Mouse (Mus musculus): ENCODE measurements around the gene Hoxd10.

The Hoxd10 gene

DNA sequence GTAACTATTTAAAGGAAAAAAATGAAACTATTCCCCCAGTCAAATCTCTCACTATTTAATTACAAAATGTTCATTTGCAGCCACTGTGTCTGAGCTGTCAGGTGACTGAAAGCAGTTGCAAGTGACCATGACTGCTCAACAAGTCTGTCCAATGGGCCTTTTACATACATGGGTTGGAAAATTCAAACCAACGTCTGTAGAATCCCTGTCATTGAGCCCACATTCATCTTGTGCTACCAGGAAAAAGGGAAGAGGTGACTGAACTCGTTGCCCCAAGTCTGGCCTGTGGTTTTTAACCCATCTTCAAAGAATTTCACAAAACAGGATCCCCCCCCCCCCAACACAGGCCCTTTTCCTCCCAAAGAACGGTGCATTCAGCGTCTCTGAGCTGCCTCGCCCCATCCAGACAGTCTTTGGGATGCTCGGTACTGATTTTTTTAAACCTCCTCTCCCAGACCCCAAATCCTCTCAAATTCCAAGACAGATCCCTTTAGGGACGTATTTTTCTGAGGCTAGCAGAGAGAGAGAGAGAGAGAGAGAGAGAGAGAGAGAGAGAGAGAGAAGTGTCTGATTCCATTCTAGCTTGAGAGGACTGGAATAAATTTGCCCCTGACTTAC lies 4.2 kb downstream of the Hoxd10 start:
- DNase-seq (ENCODE audit: low spot score), result no peak

DNA sequence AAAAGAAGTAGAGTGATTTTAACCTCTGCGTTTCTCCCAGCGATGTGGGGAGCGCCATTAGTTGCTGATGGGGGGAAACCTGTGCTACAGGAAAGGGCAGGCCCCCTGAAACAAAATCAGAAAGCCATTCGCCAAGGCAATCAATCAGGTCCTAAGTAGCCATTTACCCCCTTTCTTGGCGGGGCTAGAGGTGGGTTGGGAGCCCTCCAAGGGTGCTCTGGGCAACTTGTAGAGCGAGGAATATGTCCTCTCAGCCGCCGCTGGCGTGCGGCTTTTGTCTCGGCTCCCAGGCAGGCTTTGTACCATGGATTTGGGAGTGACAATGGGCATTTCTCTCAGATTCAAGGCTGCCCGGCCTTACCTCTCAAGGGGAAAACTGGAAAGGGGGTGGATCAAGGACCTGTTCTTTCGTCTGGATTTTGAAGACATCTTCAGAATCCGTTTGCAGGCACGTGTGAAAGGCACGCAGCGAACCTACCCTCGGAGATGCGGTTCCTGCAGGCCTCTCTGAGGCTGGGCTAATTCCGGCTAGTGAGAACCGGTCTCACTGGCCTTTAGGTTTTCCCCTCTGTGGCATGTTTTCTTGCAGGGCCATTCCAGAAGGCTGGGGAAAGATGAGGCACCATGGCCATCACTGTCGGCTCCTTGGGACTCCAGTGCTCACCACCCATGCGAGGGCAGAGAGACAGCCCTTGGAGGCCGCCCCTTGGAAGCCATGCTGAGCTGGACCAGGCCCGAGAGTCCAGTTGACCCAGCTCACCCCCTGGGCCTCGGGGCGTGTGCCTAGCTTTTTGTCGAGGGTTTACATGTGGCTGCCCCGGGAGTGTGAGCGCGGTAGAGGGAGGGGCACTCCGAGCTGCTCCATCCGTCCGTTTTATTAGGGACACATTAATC lies 5.0 kb downstream of the Hoxd10 start:
- DNase-seq (ENCODE audit: low spot score), result no peak

DNA sequence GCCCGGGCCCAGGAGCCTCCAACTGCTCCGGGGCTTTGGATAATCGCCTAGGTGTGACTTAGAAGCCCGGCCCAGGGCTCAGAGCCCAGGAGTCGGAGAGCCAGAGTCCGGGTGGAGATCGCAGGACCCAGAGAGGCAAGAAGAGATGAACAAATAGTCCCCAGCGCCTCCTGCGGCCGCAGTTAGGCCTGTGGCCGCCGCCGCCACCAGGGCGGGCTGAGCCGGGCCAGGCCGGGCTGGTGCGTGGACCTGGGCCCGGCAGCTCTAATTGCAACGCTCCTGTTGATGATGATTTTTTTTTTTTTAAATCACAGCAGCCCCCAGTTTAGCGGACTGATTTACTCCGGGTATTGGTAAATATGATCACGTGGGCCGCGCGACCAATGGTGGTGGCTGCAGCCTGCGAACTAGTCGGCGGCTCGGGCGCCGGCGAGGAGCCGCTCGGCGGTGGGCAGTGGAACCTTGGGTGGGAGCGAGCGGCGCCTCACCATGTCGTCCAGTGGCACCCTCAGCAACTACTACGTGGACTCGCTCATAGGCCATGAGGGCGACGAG lies 5.9 kb downstream of the Hoxd10 start, which contains the start of gene Hoxd9:
Hoxd9 (plus strand) TSS at position 161 of the 555 bp plus-strand sequence.
- DNase-seq (ENCODE audit: low spot score), result no peak

DNA sequence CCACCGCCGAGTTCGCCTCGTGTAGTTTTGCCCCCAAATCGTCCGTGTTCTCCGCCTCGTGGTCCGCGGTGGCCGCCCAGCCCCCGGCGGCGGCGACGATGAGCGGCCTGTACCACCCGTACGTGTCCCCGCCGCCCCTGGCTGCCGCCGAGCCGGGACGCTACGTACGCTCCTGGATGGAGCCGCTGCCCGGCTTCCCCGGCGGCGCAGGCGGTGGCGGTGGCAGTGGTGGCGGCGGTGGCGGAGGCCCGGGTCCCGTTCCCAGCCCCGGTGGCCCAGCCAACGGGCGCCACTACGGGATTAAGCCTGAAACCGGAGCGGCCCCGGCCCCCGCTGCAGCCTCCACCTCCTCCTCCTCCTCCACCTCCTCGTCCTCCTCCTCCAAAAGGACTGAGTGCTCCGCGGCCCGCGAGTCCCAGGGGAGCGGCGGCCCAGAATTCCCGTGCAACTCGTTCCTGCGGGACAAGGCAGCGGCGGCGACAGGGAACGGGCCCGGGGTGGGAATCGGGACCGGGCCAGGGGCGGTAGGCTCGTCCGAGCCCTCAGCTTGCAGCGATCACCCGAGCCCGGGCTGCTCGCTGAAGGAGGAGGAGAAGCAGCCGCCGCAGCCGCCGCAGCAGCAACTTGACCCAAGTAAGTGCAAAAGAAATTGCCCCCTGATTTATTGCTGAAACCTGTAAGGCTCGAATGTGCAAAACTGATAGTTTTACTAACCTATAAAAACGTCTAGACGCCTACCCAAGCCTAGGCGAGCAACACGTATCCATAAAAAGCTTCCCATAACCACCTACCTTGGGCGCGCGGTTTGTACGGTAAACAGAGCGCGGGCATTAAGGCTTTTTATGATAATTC lies 6.7 kb downstream of the Hoxd10 start:
- no peak for DNase-seq (ENCODE audit: low spot score)

DNA sequence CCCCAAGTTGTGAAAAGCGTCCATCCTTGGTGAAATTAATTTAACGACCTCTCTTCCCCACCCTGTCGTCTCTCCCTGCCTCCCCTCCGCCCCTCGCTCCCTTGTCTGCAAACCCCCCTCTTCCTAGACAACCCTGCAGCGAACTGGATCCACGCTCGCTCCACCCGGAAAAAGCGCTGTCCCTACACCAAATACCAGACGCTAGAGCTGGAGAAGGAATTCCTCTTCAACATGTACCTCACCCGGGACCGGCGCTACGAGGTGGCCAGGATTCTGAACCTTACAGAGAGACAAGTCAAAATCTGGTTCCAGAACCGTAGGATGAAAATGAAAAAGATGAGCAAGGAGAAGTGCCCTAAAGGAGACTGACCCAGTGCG lies 7.3 kb downstream of the Hoxd10 start:
- no peak for DNase-seq (ENCODE audit: low spot score)

DNA sequence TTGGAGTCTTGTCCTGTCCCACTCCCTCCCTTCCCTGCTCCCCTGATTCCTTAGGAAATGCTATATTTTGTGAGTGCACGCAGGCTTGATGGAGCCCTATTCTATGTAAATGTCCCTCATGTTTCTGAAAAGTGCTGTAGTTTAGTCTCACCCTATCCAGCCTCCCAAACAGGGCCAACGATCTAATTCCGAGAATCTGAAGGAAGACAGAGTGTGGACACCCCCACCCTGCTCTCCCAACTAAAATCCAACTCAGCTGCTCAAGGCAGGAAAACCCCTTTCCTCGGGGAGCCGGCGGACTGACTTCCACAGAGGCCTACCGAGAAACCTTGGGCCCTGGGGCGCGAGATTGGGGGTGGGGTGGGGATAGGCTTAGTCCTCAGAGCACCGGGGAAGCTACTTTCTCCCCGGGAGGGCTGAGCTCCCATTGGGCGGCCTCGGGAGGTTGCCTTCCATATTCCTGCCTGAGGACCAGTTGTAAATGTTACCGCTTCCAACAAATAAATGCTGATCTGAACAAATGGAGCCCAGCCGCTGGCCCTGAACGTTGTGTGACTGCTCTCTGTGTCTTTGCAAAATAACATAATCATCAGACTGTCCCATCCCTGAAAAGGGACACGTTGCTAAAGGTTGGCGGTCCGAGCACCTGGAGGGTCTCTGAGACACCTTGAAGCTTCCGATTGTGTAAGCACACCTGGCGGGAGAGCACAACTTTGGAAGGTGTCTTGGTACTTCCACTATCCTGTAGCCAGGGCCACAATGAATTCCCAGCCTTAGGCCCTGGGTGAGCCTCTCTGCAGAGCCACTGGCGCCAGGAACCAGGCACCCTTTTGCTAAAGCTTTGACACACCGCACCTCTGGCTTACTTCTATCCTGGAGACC lies 8.2 kb downstream of the Hoxd10 start:
- no peak for DNase-seq (ENCODE audit: low spot score)

DNA sequence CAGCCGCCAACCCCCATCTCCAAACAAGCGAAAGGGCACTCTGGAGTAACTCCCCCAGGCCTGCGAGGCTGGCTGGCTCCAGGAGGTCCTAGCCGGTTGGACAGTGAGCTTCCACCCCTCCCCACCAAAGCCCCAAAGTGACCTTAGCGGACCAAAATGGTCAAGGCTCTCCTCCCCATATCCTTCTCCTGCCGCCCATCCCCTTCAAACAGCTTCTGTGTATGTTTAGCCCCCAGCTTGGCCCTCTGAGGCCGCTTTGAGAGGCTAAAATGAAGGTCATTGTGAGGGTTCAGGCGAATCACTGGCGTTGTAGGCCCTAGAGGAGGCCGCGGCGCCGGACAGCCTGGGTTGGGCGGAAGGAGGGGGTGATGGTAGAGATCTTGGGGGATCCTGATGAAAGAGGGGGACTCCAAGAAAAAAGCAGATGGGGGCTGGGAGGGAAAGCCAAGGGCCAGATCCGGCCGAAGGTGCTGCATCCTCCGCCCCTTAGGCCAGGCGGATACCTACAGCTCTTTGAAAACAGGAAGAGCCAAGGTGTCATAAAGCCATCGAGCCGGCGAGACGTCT lies 8.9 kb downstream of the Hoxd10 start:
- no peak for DNase-seq (ENCODE audit: low spot score)

DNA sequence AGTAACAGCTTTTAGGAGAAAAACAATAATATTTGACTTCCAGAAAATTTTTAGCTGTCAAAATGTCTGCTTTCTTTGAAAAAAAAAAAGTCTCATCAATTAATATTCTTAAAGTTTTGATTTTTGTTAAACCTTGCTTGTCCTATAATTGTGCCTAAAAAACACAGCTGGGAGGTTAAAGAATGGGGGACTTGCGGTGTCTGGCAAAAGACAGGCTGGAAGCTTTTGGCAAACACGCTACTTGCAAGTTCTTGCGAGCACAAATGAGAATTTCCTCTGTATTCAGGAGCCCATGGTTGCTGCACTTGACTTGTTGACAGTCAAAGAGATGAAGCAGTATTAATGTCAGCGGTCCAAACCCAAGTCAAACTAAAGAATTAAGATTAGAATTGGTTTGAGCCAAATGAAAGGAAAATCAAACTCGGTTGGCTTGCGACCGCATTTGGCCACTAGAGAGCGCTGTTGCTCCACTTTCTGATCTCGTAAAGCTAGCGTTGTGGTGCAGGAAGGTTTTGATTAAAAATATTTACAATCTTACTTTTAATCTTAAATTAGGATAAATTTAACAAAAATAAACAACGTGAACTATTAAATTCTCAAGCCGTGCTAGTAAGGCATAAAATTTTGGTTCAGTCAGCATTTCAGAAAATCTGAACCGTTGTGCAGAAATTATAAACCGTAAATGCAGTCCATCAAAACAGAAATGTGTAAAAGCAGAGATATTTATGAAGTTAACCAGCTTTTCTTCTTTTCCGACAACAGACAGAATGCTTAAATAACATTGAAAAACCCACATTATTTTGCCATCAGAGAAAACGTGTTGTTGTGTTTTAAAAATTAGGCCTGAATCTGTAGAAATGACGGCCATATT lies 10.5 kb downstream of the Hoxd10 start:
- DNase-seq (ENCODE audit: low spot score), result no peak

DNA sequence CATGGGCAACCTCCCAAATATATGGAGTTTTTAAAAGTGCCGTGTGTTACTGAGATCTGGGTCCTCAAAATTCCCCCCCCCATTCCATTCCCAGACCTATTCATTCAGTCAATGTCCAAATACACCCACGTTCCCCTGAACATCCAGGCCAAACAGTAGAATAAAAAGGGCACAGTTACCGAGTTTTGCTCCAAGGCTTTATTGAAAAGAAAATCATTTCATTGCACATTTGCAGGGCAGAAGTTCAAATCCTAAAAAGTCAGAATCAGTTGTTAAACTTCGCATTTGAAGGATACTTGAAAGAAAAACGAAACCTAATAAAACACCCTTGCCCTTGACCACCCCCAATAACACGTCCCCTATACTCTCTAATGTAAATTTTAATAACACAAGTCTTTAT lies 11.1 kb downstream of the Hoxd10 start:
- no peak for DNase-seq (ENCODE audit: low spot score)

DNA sequence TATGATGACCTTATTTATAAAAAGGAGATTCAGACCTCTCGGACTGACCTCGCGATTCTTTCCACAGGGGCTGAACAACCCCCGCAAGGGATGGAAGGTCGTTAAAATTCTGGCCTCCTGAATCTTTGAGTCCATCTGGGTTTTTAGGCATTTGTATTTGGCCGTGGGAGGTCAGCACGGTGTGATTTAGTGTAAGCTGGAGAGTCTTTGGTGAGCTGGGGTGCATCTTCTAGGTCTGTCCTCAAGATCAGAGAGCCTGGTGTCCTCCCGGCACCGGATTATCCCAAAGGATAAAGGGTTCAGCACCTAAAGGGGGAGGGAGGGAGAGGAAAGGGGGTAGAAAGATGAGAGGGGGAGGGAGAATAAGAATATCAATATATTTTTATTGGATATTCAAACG lies 11.6 kb downstream of the Hoxd10 start:
- no peak for DNase-seq (ENCODE audit: low spot score)

DNA sequence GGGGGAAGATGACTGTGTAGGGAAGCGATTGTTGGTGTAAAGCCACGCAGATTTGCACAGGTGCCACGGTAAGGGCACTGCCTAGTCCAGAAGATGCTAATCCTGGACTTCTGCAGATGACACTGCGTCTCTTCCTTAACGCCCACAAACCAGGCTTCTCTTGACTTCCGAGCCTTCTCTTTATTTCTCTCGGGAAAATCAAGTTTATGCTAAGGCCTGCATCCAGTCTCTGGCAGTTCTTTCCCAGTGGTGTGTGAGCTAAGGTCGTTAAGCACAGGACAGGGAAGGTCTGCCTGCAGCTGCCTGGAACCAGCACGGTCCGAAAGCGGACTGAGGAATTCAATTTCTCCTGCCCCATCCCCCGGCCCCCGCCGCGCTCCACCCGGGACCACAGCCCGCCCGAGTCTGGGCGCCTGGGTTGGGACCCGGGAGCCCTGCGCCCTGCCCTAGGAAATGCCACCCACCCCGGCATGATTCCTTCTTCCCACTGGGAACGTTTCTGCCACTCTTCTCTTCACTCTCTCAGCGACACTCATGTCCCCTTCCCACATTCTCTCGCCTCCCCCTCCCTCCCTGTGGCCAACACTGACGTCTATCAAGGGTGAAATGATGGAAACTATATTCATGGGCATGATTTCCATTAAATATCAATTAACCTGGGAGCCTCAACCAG lies 12.1 kb downstream of the Hoxd10 start:
- DNase-seq (ENCODE audit: low spot score), result no peak

DNA sequence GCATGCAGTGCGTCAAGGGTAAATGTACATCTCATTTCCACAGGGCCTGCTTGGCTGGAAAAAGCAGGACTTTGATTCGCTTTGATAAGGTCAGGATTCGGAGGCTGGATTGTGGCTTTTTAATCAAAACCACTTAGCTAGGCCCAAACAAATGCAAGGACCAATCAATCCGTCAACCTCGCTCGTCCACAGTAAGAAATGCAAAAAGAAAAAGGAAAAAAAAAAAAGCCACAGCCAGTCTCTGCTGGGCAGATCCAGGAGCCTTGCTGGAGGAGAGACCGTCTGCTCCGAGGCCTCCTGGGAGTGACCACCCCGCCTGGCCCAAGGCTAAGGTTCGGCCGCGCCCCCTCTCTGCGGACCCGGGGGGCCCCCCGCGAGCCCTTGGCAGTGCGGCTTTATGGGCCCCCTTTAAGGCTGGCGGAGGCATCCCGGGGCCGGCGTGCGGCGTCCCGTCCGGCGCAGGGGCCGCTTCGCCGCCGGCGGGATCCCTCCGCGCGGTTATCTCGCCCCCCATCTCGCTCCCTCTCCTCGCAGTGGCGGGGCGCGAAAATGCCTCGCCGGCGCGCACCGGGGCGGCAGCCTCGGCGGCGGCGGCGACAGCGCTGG lies 12.8 kb downstream of the Hoxd10 start, which contains the start of gene Hoxd8:
Hoxd8 (plus strand) TSS at position 223 of the 606 bp plus-strand sequence.
- no peak for DNase-seq (ENCODE audit: low spot score)

DNA sequence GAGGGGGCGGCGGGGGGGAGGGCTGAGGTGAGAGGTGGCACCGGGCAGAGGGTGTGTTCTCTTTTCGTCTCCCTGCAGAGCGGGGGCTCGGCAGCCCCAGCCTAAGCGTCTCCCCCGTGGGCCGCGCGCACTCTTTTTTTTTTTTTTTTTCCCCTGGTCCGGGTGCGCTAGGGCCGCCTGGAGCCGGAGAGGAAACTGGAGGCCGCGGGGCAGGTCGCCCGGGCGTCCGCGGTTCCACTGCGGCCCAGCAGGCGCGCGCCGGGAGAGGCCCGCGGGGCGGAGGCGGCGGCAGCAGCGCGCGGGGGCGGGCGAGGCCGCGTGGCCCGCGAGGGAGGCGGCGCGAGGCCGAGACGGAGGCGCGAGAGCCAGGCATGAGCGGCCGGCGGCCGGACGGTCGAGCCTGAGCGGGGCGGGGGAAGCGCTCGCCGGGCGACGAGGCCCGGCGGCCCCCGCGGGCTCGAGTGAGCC lies 13.3 kb downstream of the Hoxd10 start:
- no peak for DNase-seq (ENCODE audit: low spot score)

DNA sequence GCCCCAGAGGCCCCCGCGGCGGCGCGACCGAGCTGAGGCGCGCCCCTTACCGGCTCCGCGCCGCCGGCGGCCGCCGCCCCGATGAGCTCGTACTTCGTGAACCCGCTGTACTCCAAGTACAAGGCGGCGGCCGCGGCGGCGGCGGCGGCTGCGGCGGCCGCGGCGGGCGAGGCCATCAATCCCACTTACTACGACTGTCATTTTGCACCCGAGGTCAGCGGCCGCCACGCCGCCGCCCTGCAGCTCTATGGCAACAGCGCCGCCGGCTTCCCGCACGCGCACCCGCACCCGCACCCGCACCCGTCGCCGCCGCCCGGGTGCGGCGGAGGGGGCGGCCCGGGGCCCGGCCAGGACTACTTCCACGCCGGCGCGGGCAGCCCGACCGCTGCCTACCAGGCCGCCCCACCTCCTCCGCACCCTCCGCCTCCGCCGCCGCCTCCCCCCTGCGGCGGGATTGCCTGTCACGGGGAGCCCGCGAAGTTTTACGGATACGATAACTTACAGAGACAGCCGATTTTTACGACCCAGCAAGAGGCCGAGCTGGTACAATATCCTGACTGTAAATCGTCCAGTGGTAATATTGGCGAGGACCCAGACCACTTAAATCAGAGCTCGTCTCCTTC lies 13.9 kb downstream of the Hoxd10 start:
- DNase-seq (ENCODE audit: low spot score), result no peak

DNA sequence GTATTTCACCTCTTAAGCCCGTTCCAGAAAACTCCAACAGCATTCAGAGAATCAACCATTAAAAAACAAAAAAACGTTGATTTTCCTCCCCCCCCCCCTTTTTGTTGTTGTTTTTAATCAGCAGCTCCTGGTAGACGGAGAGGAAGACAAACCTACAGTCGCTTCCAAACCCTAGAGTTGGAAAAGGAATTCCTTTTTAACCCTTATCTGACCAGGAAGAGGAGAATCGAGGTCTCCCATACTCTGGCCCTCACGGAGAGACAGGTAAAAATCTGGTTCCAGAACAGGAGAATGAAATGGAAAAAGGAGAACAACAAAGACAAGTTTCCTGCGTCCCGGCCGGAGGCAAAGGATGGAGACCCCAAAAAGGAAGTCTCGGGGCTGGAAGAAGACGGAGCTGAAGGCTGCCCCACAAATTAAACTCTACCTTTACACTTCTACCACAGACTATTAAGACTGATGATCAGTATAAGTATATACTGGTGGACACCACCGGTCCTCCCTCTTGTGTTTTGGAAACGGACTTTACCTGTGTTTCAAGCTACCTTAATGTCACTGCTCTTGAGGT lies 14.8 kb downstream of the Hoxd10 start:
- DNase-seq (ENCODE audit: low spot score), result no peak

DNA sequence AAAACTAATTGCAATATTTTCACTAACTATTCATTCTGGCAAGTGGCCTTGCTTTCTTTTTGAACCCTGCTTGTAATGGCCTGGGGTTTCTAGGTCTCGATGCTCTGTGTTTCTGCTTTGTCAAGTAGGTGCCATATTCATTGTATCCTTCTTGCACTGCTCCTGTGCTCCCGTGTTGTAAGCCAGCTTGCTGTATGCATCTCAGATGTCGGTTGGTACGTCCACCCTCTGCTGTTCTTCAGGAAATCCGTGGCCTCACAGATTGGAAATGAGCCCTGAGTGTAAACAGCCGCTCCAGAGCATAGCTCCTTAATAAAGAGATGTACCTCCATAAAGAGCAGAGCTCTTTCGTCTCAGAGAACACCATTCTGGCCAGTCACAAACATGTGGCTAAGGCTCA lies 15.9 kb downstream of the Hoxd10 start:
- no peak for DNase-seq (ENCODE audit: low spot score)

DNA sequence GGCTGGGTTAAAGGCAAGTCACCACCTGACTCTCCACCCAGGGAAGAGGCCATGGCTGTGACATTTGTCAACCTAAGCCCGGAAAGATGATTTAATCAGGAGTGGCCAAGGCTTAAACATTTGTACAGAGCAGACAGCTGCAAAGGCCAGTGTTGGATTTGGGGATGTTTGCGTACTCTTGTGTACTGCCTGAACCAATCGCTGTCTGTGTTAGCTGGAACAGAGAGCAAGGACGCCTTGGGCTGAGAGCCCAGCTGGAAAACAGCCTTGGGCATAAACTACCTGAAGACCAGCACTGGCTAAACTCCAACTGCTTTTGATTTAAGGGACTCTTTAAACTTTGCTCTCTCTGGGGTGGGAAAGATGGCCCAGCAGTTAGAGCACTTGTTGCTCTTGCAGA lies 17.0 kb downstream of the Hoxd10 start:
- DNase-seq (ENCODE audit: low spot score), result no peak
